Mouse (Mus musculus) ES-E14 (cell line): ENCODE results near the gene Glb1l3. TPM values are rescaled to one million over a fixed set of nuclear protein-coding genes. Genes with fewer than 3 reads are reported as not detected.

ENCODE experiments used
- DNase-seq: peaks from one replicate; pipeline ENCODE4 v3.0.0-alpha.2; 2013; ENCODE audit warnings: low read depth, low spot score
- H3K27ac ChIP-seq: 2 replicates; pipeline ENCODE4 v1.5.1; 2012; ENCODE audit warnings: low read depth, mild to moderate bottlenecking, low read length, moderate library complexity, mixed read lengths; ENCODE audit not compliant: poor library complexity, insufficient read depth, severe bottlenecking
- H3K36me3 ChIP-seq: 2 replicates; pipeline ENCODE4 v1.6.1; 2012; ENCODE audit warnings: mild to moderate bottlenecking, low read length, moderate library complexity, mixed read lengths; ENCODE audit not compliant: control insufficient read depth, poor library complexity, insufficient read depth, severe bottlenecking
- H3K4me1 ChIP-seq, 2 experiments: fragments of 150-350 bp in 1 of 2; sonication (generic) in 1 of 2; 2 replicates each; pipeline ENCODE4 v1.6.1; 2012; ENCODE audit warnings: low read length in 2 of 2, mild to moderate bottlenecking in 1 of 2, mixed read lengths in 1 of 2; ENCODE audit not compliant: control insufficient read depth in 2 of 2, insufficient read depth in 2 of 2, poor library complexity in 1 of 2
- H3K4me3 ChIP-seq, 2 experiments: fragments of 150-350 bp in 1 of 2; sonication (generic) in 1 of 2; 2 replicates each; pipeline ENCODE4 v1.5.1; 2012; ENCODE audit warnings: low read length in 2 of 2, low read depth in 1 of 2, mild to moderate bottlenecking in 1 of 2, mixed read lengths in 1 of 2; ENCODE audit not compliant: insufficient read depth in 1 of 2, poor library complexity in 1 of 2, severe bottlenecking in 1 of 2
- H3K9ac ChIP-seq: 2 replicates; pipeline ENCODE4 v1.6.1; 2012; ENCODE audit warnings: low read depth, mild to moderate bottlenecking, low read length, mixed read lengths; ENCODE audit not compliant: poor library complexity, insufficient read depth, severe bottlenecking
- H3K9me3 ChIP-seq: fragments of 150-350 bp; sonication (generic); 2 replicates; pipeline ENCODE4 v1.6.1; 2012; ENCODE audit warnings: low read depth, mild to moderate bottlenecking, low read length; ENCODE audit not compliant: control insufficient read depth, insufficient read depth
- CHD2 ChIP-seq: IDR thresholded peaks from 2 replicates; pipeline ENCODE4 v1.6.1; 2014; ENCODE audit warnings: mild to moderate bottlenecking, low read depth, low read length, inconsistent platforms
- HCFC1 ChIP-seq: IDR thresholded peaks from 2 replicates; pipeline ENCODE4 v1.6.1; 2012; ENCODE audit warnings: low read length, inconsistent platforms, borderline replicate concordance; ENCODE audit not compliant: insufficient read depth
- MAFK ChIP-seq: IDR thresholded peaks from 2 replicates; pipeline ENCODE4 v1.6.1; 2014; ENCODE audit warnings: mild to moderate bottlenecking, low read depth, low read length, inconsistent platforms; ENCODE audit not compliant: insufficient read depth
- ZC3H11A ChIP-seq: IDR thresholded peaks from 2 replicates; pipeline ENCODE4 v1.6.1; 2012; ENCODE audit warnings: low read depth, mild to moderate bottlenecking, inconsistent platforms, low read length, borderline replicate concordance
- ZNF384 ChIP-seq: IDR thresholded peaks from 2 replicates; pipeline ENCODE4 v1.6.1; 2012; ENCODE audit warnings: low read depth, low read length, inconsistent platforms
- in situ Hi-C, 2 experiments: fragments of 600-800 bp; cut with MboI; formaldehyde crosslinking; loops; one replicate each; pipeline ENCODE4 v1.15.1; 2025; ENCODE audit warnings: low sequenced_read_pairs in 2 of 2, inconsistent platforms in 1 of 2; ENCODE audit not compliant: unreplicated experiment in 2 of 2
- total RNA-seq: library from RNA; depleted of rRNA; stranded (reverse); fragments of 300-350 nt; gene quantifications from 2 replicates; pipeline ENCODE4 v1.2.3, GENCODE M21; 2012; rRNA removed

The Glb1l3 gene
- total RNA-seq, 1 experiment = not detected

GRCm38 (mm10) chr9:26768181-26768580 is 92.5 kb downstream of the Glb1l3 start:
- H3K9me3 ChIP-seq = no peaks in the 10 kb centered on the region
- no peak overlapping the region for H3K27ac ChIP-seq
- H3K36me3 ChIP-seq = no peaks in the 10 kb centered on the region
- in situ Hi-C loops = loop anchor here in 1 of 2 experiments (25.0 kb wide), 1 partner anchor 1031 kb away; no protein-coding TSS in a partner anchor
- H3K4me3 ChIP-seq = no peak overlapping the region
- no peak for TF ChIP-seq HCFC1
- TF ChIP-seq CHD2 = no peak
- no peak for TF ChIP-seq ZNF384
- no peak for TF ChIP-seq MAFK
- TF ChIP-seq ZC3H11A = no peak
- H3K9ac ChIP-seq = no peak overlapping the region
- DNase-seq = no peak
- no peaks in the 10 kb centered on the region for H3K4me1 ChIP-seq

Other genes starting within 250 kb of the Glb1l3 start
- gene B3gat1, start 127.2 kb downstream of the Glb1l3 start, total RNA-seq = 0.16 and 0.49 TPM in 2 replicates
- gene Glb1l2, start 54.4 kb downstream of the Glb1l3 start, total RNA-seq = 2.6 and 4.2 TPM in 2 replicates
- gene Gm1110, start 62.2 kb upstream of the Glb1l3 start, total RNA-seq = not detected in 2 replicates
- 33.2 and 39.6 TPM in 2 replicates for gene Acad8, start 138.7 kb upstream of the Glb1l3 start, total RNA-seq
- gene Thyn1, start 138.8 kb upstream of the Glb1l3 start, total RNA-seq = 103 and 112 TPM in 2 replicates
- 19.7 and 28.3 TPM in 2 replicates for gene Vps26b, start 169.2 kb upstream of the Glb1l3 start, total RNA-seq
- gene Ncapd3, start 169.3 kb upstream of the Glb1l3 start, total RNA-seq = 41.5 and 49.2 TPM in 2 replicates